Mouse (Mus musculus): ENCODE data around the gene Gpr180.

DNA sequence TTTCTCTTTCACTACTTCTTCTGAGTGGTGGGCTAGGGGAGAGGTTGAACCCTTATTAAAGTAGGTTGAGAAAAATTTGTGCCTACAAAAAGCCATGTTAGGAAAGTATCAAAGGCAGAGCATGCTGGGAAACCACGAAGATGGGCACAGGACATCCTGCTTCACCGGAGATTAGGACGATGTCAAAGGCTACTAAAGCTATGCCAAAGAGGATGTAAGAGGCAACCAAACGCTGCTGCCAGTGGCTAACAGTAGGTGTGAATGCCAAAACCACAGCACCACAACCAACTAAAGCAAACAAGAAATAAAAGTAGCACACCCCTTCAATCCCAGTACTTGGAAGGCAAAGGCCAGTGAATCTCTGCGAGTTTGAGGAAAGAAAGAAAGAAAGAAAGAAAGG lies 12.8 kb upstream of the Gpr180 start:
- TF ChIP-seq CTCF (IDR thresholded peaks at IDR 0.05; ENCODE audit: low read depth, low read length) (no peak), TAL1 (conservative IDR thresholded peaks at IDR 0.05; ENCODE audit: low read depth, low read length) (no peak), GATA1 (IDR thresholded peaks at IDR 0.05; ENCODE audit: borderline replicate concordance, low read length) (no peak), GATA2 (IDR thresholded peaks at IDR 0.05; ENCODE audit: borderline replicate concordance, low read depth, low read length) (no peak)
